Mouse (Mus musculus) kidney, postnatal 0 days (tissue): ENCODE measurements around the gene Irf6. TPM values are rescaled to one million over a fixed set of nuclear protein-coding genes. Genes with fewer than 3 reads are reported as not detected.
A peak's percentile ranks its signal among the peaks of the same experiment; 100 is the strongest.

Experiments used
- ATAC-seq: fragments of 200-750 bp; cut with Nextera tagmentation; replicated peaks from 2 replicates; pipeline ENCODE4 v1.8.0; 2017; ENCODE audit warnings: low read depth, moderate number of reproducible peaks, moderate TSS enrichment, moderate library complexity; ENCODE audit not compliant: low FRiP score
- DNase-seq: peaks from one replicate; pipeline ENCODE4 v3.0.0-alpha.2; 2016; ENCODE audit warnings: low spot score
- H3K27ac ChIP-seq: fragments of 300-500 bp; sonication (generic); 2 replicates; pipeline ENCODE4 v1.5.1; 2014; ENCODE audit warnings: mild to moderate bottlenecking
- H3K27me3 ChIP-seq: fragments of 300-500 bp; sonication (generic); 2 replicates; pipeline ENCODE4 v1.6.1; 2014; ENCODE audit warnings: low read length, mixed read lengths; ENCODE audit not compliant: insufficient read depth
- H3K36me3 ChIP-seq: fragments of 300-500 bp; sonication (generic); 2 replicates; pipeline ENCODE4 v1.6.1; 2014; ENCODE audit warnings: low read length, mixed read lengths; ENCODE audit not compliant: insufficient read depth
- H3K4me1 ChIP-seq: fragments of 300-500 bp; sonication (generic); replicated peaks from 2 replicates; pipeline ENCODE4 v1.6.1; 2014; ENCODE audit warnings: antibody characterized with exemption, low read length, mixed read lengths; ENCODE audit not compliant: insufficient read depth
- H3K4me2 ChIP-seq: fragments of 300-500 bp; sonication (generic); 2 replicates; pipeline ENCODE4 v1.6.1; 2014; ENCODE audit warnings: mild to moderate bottlenecking, low read length, moderate library complexity, mixed read lengths
- H3K4me3 ChIP-seq: fragments of 300-500 bp; sonication (generic); replicated peaks from 2 replicates; pipeline ENCODE4 v1.5.1; 2014; ENCODE audit warnings: low read depth, low read length
- H3K9ac ChIP-seq: fragments of 300-500 bp; sonication (generic); 2 replicates; pipeline ENCODE4 v1.6.1; 2014; ENCODE audit warnings: low read depth, low read length
- H3K9me3 ChIP-seq: fragments of 300-500 bp; sonication (generic); replicated peaks from 2 replicates; pipeline ENCODE4 v1.6.1; 2016; ENCODE audit warnings: low read length, inconsistent platforms, mixed read lengths
- CTCF ChIP-seq: IDR thresholded peaks from 2 replicates; pipeline ENCODE4 v1.5.1; 2016; ENCODE audit warnings: antibody characterized with exemption, low read depth, mild to moderate bottlenecking, moderate library complexity
- WGBS: fragments of 180-500 bp; shearing (Covaris S2); extraction: QIAGEN DNeasy Blood & Tissue Kit; methylation state at CpG from one replicate; pipeline ENCODE4 v1.1.7; 2014; 5-methylcytosine and 5-hydroxymethylcytosine counted together
- polyA plus RNA-seq: library from polyadenylated mRNA; unstranded; fragments of >200 nt; fragmentation: Nextera tagmentation; extraction: Ambion mirVana; gene quantifications from 2 replicates; pipeline ENCODE4 v1.2.1, GENCODE M21; 2015

Irf6 gene
- polyA plus RNA-seq, 1 experiment from 2014 or later = 17.3 TPM

- Histone ChIP-seq H3K27ac (no peak overlapping the region), H3K4me2 (no peak overlapping the region), H3K9me3 (no peaks in the 10 kb centered on the region), H3K9ac (no peak overlapping the region), H3K4me3 (no peak overlapping the region), H3K27me3 (no peaks in the 10 kb centered on the region), H3K4me1 (0 out of 2 replicates have a peak, but pooled peaks cover 3% of the 10 kb centered on the region), H3K36me3 (no peaks in the 10 kb centered on the region)
- TF ChIP-seq CTCF = no peak
- ATAC-seq (no peak), DNase-seq (no peak)
- 62% methylated on average over 3 of the region's 3 CpGs for WGBS
Measured at GRCm38 (mm10) chr1:193149231-193149630, 3.7 kb upstream of the Irf6 start.

GRCm38 (mm10) chr1:193151134-193151533 is 1.8 kb upstream of the Irf6 start:
- Histone ChIP-seq H3K9ac (no peak overlapping the region), H3K27ac (no peak overlapping the region), H3K9me3 (no peaks in the 10 kb centered on the region), H3K27me3 (no peaks in the 10 kb centered on the region), H3K36me3 (no peaks in the 10 kb centered on the region), H3K4me1 (peaks cover 3% of the 10 kb centered on the region; the same call in 1 of the 2 replicates), H3K4me2 (no peak overlapping the region), H3K4me3 (no peak overlapping the region)
- WGBS = 47% methylated on average over 7 of the region's 7 CpGs
- no peak for DNase-seq
- no peak for ATAC-seq
- no peak for TF ChIP-seq CTCF

- Histone ChIP-seq H3K36me3 (no peaks in the 10 kb centered on the region), H3K4me1 (peaks cover 3% of the 10 kb centered on the region; the same call in 1 of the 2 replicates), H3K9ac (peak overlapping the region; percentile 55), H3K27ac (peak overlapping the region; percentile 68), H3K9me3 (no peaks in the 10 kb centered on the region), H3K4me3 (peak overlapping the region; percentile 49), H3K4me2 (peak overlapping the region; percentile 69), H3K27me3 (no peaks in the 10 kb centered on the region)
- WGBS = 12% methylated on average over 16 of the region's 16 CpGs
- no peak for ATAC-seq
- no peak for TF ChIP-seq CTCF
- DNase-seq = no peak
Measured at GRCm38 (mm10) chr1:193153561-193153960, 650 bp downstream of the Irf6 start.

- H3K4me1 ChIP-seq = peaks cover 8% of the 10 kb centered on the region
- no peak for TF ChIP-seq CTCF
- no peak overlapping the region for H3K27ac ChIP-seq
- ATAC-seq (no peak), DNase-seq (no peak)
- H3K9me3 ChIP-seq = no peaks in the 10 kb centered on the region
- H3K9ac ChIP-seq = no peak overlapping the region
- H3K27me3 ChIP-seq = no peaks in the 10 kb centered on the region
- no peak overlapping the region for H3K4me3 ChIP-seq
- no peaks in the 10 kb centered on the region for H3K36me3 ChIP-seq
- no peak overlapping the region for H3K4me2 ChIP-seq
- WGBS = 75% methylated on average over 15 of the region's 15 CpGs
Measured at GRCm38 (mm10) chr1:193156316-193157110, 3.6 kb downstream of the Irf6 start.

- Histone ChIP-seq H3K4me2 (no peak overlapping the region), H3K9me3 (no peaks in the 10 kb centered on the region), H3K27ac (no peak overlapping the region), H3K27me3 (no peaks in the 10 kb centered on the region), H3K4me3 (no peak overlapping the region), H3K36me3 (no peaks in the 10 kb centered on the region), H3K4me1 (peaks cover 8% of the 10 kb centered on the region), H3K9ac (no peak overlapping the region)
- DNase-seq = no peak
- WGBS = 72% methylated on average over 8 of the region's 8 CpGs
- no peak for ATAC-seq
- no peak for TF ChIP-seq CTCF
Measured at GRCm38 (mm10) chr1:193157111-193157492, 4.2 kb downstream of the Irf6 start.

GRCm38 (mm10) chr1:193159163-193159562 is 6.3 kb downstream of the Irf6 start:
- peaks cover 5% of the 10 kb centered on the region for H3K4me1 ChIP-seq
- no peak for DNase-seq
- no peak for TF ChIP-seq CTCF
- no peak overlapping the region for H3K9ac ChIP-seq
- H3K4me3 ChIP-seq = no peak overlapping the region
- H3K4me2 ChIP-seq = no peak overlapping the region
- no peaks in the 10 kb centered on the region for H3K9me3 ChIP-seq
- H3K36me3 ChIP-seq = no peaks in the 10 kb centered on the region
- H3K27ac ChIP-seq = no peak overlapping the region
- H3K27me3 ChIP-seq = no peaks in the 10 kb centered on the region
- 61% methylated on average over 3 of the region's 3 CpGs for WGBS
- no peak for ATAC-seq
